Mouse (Mus musculus) E14TG2a.4 (cell line): ENCODE data around the gene Stk10.

Experiments used
- H3K27me3 ChIP-seq: 2 replicates; pipeline ENCODE4 v1.6.1; 2014; ENCODE audit warnings: low read length, control low read depth; ENCODE audit not compliant: insufficient read depth
- H3K36me3 ChIP-seq: 2 replicates; pipeline ENCODE4 v1.6.1; 2014; ENCODE audit warnings: low read length, control low read depth; ENCODE audit not compliant: insufficient read depth
- H3K4me1 ChIP-seq: replicated peaks from 2 replicates; pipeline ENCODE4 v1.6.1; 2014; ENCODE audit warnings: low read depth, low read length, control low read depth
- H3K4me3 ChIP-seq: replicated peaks from 2 replicates; pipeline ENCODE4 v1.5.1; 2014; ENCODE audit warnings: mild to moderate bottlenecking, low read length
- H3K9me3 ChIP-seq: 2 replicates; pipeline ENCODE4 v1.6.1; 2014; ENCODE audit warnings: low read length, control low read depth
- CTCF ChIP-seq: conservative IDR thresholded peaks from 2 replicates; pipeline ENCODE4 v1.5.1; 2014; ENCODE audit warnings: low read length
- NANOG ChIP-seq: IDR thresholded peaks from 2 replicates; pipeline ENCODE4 v1.6.1; 2014; ENCODE audit warnings: borderline replicate concordance, low read length, mixed read lengths
- POU5F1 ChIP-seq: IDR thresholded peaks from 2 replicates; pipeline ENCODE4 v1.6.1; 2014; ENCODE audit warnings: low read length, borderline replicate concordance

The Stk10 gene

GRCm38 (mm10) chr11:32604663-32605062, 71.6 kb downstream of the Stk10 start:
- peaks cover 44% of the 10 kb centered on the region for H3K4me1 ChIP-seq
- 0 out of 2 replicates have a peak overlapping the region, but pooled peaks have one; percentile 59 for H3K4me3 ChIP-seq
- no peak for TF ChIP-seq NANOG
- no peak for TF ChIP-seq CTCF
- no peak for TF ChIP-seq POU5F1
- no peaks in the 10 kb centered on the region for H3K9me3 ChIP-seq
- H3K36me3 ChIP-seq = peaks cover 11% of the 10 kb centered on the region; the same call in 1 of the 2 replicates
- peaks cover 3% of the 10 kb centered on the region; the same call in 1 of the 2 replicates for H3K27me3 ChIP-seq

GRCm38 (mm10) chr11:32605131-32605860, 72.2 kb downstream of the Stk10 start:
- TF ChIP-seq POU5F1 (no peak), CTCF (no peak), NANOG (no peak)
- H3K4me3 ChIP-seq = no peak overlapping the region
- no peaks in the 10 kb centered on the region for H3K9me3 ChIP-seq
- peaks cover 3% of the 10 kb centered on the region; the same call in 1 of the 2 replicates for H3K27me3 ChIP-seq
- H3K4me1 ChIP-seq = peaks cover 41% of the 10 kb centered on the region
- peaks cover 16% of the 10 kb centered on the region for H3K36me3 ChIP-seq

- TF ChIP-seq NANOG (no peak), CTCF (no peak), POU5F1 (no peak)
- no peaks in the 10 kb centered on the region for H3K9me3 ChIP-seq
- no peak overlapping the region for H3K4me3 ChIP-seq
- H3K4me1 ChIP-seq = peaks cover 35% of the 10 kb centered on the region
- peaks cover 22% of the 10 kb centered on the region for H3K36me3 ChIP-seq
- H3K27me3 ChIP-seq = peaks cover 3% of the 10 kb centered on the region; the same call in 1 of the 2 replicates
Observed at GRCm38 (mm10) chr11:32605907-32606306, 72.8 kb downstream of the Stk10 start.

- H3K27me3 ChIP-seq = peaks cover 3% of the 10 kb centered on the region; the same call in 1 of the 2 replicates
- peaks cover 32% of the 10 kb centered on the region for H3K4me1 ChIP-seq
- no peaks in the 10 kb centered on the region for H3K9me3 ChIP-seq
- no peak overlapping the region for H3K4me3 ChIP-seq
- TF ChIP-seq NANOG (no peak), CTCF (no peak), POU5F1 (no peak)
- peaks cover 36% of the 10 kb centered on the region for H3K36me3 ChIP-seq
Observed at GRCm38 (mm10) chr11:32607319-32607718, 74.2 kb downstream of the Stk10 start.

GRCm38 (mm10) chr11:32610616-32611015, 77.5 kb downstream of the Stk10 start:
- H3K27me3 ChIP-seq = no peaks in the 10 kb centered on the region

GRCm38 (mm10) chr11:32612304-32612703, 79.2 kb downstream of the Stk10 start:
- Histone ChIP-seq H3K27me3 (no peaks in the 10 kb centered on the region), H3K4me3 (no peak overlapping the region), H3K36me3 (peaks cover 61% of the 10 kb centered on the region), H3K9me3 (no peaks in the 10 kb centered on the region), H3K4me1 (peaks cover 42% of the 10 kb centered on the region)
- TF ChIP-seq NANOG (no peak), POU5F1 (no peak), CTCF (no peak)

More at GRCm38 (mm10) chr11:32610616-32611015, 77.5 kb downstream of the Stk10 start:
- Histone ChIP-seq H3K4me1 (peaks cover 34% of the 10 kb centered on the region), H3K4me3 (no peak overlapping the region), H3K36me3 (peaks cover 49% of the 10 kb centered on the region), H3K9me3 (no peaks in the 10 kb centered on the region)
- no peak for TF ChIP-seq CTCF
- TF ChIP-seq NANOG = no peak
- TF ChIP-seq POU5F1 = no peak

- Histone ChIP-seq H3K27me3 (no peaks in the 10 kb centered on the region), H3K4me1 (peaks cover 48% of the 10 kb centered on the region), H3K9me3 (no peaks in the 10 kb centered on the region), H3K36me3 (peaks cover 77% of the 10 kb centered on the region), H3K4me3 (peak overlapping the region; percentile 88)
- TF ChIP-seq CTCF (no peak), POU5F1 (no peak), NANOG (no peak)
Observed at GRCm38 (mm10) chr11:32614463-32614862, 81.4 kb downstream of the Stk10 start.

GRCm38 (mm10) chr11:32615561-32615960, 82.5 kb downstream of the Stk10 start:
- Histone ChIP-seq H3K9me3 (no peaks in the 10 kb centered on the region), H3K4me3 (peak overlapping the region; percentile 88), H3K27me3 (no peaks in the 10 kb centered on the region), H3K36me3 (peaks cover 79% of the 10 kb centered on the region), H3K4me1 (peaks cover 59% of the 10 kb centered on the region)
- TF ChIP-seq POU5F1 (no peak), CTCF (no peak), NANOG (no peak)
